Mouse (Mus musculus) liver, embryonic 14 days (tissue): Measurements from ENCODE around the gene Foxs1. TPM values are rescaled to one million over a fixed set of nuclear protein-coding genes. Genes with fewer than 3 reads are reported as not detected.

Source experiments
- polyA plus RNA-seq: library from polyadenylated mRNA; depleted of rRNA; stranded (reverse); fragments of >200 nt; gene quantifications from 2 replicates; pipeline ENCODE4 v1.2.3, GENCODE M21; 2012; rRNA removed

The Foxs1 gene
- 0.11 and 0.12 TPM in 2 replicates for polyA plus RNA-seq

GRCm38 (mm10) chr2:152933048-152933447 is at the start of gene Foxs1:
Gene Foxs1 (minus strand): TSS chr2:152933208.

GRCm38 (mm10) chr2:152962091-152962793 is 29.2 kb upstream of the Foxs1 start, which contains the start of gene Ttll9:
Gene Ttll9 (plus strand): TSS chr2:152962485.

GRCm38 (mm10) chr2:152951065-152951849 is 18.2 kb upstream of the Foxs1 start, which contains the start of gene Dusp15:
Gene Dusp15 (minus strand): TSS chr2:152951698.

GRCm38 (mm10) chr2:152911031-152911430 is 22.0 kb downstream of the Foxs1 start, which contains the start of gene Mylk2:
Gene Mylk2 (plus strand): TSS chr2:152911352.

Other genes starting within 250 kb of the Foxs1 start
- gene Mcts2, start 246.2 kb downstream of the Foxs1 start, polyA plus RNA-seq, result 10.0 and 11.0 TPM in 2 replicates
- gene Id1, start 197.0 kb downstream of the Foxs1 start, polyA plus RNA-seq, result 41.7 and 43.3 TPM in 2 replicates
- gene Cox4i2, start 179.0 kb downstream of the Foxs1 start, polyA plus RNA-seq, result 0.58 and 0.84 TPM in 2 replicates
- gene Bcl2l1, start 101.5 kb downstream of the Foxs1 start, polyA plus RNA-seq, result 55.5 and 69.0 TPM in 2 replicates
- gene Tpx2, start 85.2 kb downstream of the Foxs1 start, polyA plus RNA-seq, result 51.8 and 53.6 TPM in 2 replicates
- 0.05 TPM in 1 of 2 replicates, not detected in the other for gene Mylk2, start 21.9 kb downstream of the Foxs1 start, polyA plus RNA-seq
- gene Dusp15, start 18.5 kb upstream of the Foxs1 start, polyA plus RNA-seq, result not detected in 2 replicates
- 0.11 and 0.13 TPM in 2 replicates for gene Ttll9, start 29.3 kb upstream of the Foxs1 start, polyA plus RNA-seq
- 27.5 and 27.7 TPM in 2 replicates for gene Pdrg1, start 82.2 kb upstream of the Foxs1 start, polyA plus RNA-seq
- not detected in 2 replicates for gene Xkr7, start 98.6 kb upstream of the Foxs1 start, polyA plus RNA-seq
- 1.7 and 2.0 TPM in 2 replicates for gene Ccm2l, start 132.7 kb upstream of the Foxs1 start, polyA plus RNA-seq
- gene Hck, start 175.3 kb upstream of the Foxs1 start, polyA plus RNA-seq, result 4.9 and 6.9 TPM in 2 replicates
- 12.0 and 14.8 TPM in 2 replicates for gene Tm9sf4, start 228.1 kb upstream of the Foxs1 start, polyA plus RNA-seq